Mouse (Mus musculus): ENCODE data around the gene Esm1.
"Not testable (repeated sequence)": the region's sequence is repeated elsewhere in the genome, so short reads cannot be mapped to it uniquely, and the experiment has no call there.

Esm1 gene

GRCm38 (mm10) chr13:113211345-113211744 lies 1.9 kb downstream of the Esm1 start:
- no peak for DNase-seq (ENCODE audit: low read depth, low spot score)

GRCm38 (mm10) chr13:113212401-113212800 lies 2.9 kb downstream of the Esm1 start:
- Histone ChIP-seq H3K36me3 (ENCODE audit: control insufficient read depth, insufficient read depth, low read length, poor library complexity, severe bottlenecking) (no peaks in the 10 kb centered on the region), H3K27me3 (ENCODE audit: control insufficient read depth, insufficient read depth, low read length, poor library complexity, severe bottlenecking) (no peaks in the 10 kb centered on the region)
- no peak for DNase-seq (ENCODE audit: low read depth, low spot score)

More at GRCm38 (mm10) chr13:113211345-113211744, 1.9 kb downstream of the Esm1 start:
- H3K27me3 ChIP-seq (ENCODE audit: control insufficient read depth, insufficient read depth, low read length, poor library complexity, severe bottlenecking): no peaks in the 10 kb centered on the region
- H3K36me3 ChIP-seq (ENCODE audit: control insufficient read depth, insufficient read depth, low read length, poor library complexity, severe bottlenecking): no peaks in the 10 kb centered on the region

- Histone ChIP-seq H3K27me3 (ENCODE audit: control insufficient read depth, insufficient read depth, low read length, poor library complexity, severe bottlenecking) (no peaks in the 10 kb centered on the region), H3K36me3 (ENCODE audit: control insufficient read depth, insufficient read depth, low read length, poor library complexity, severe bottlenecking) (no peaks in the 10 kb centered on the region)
- no peak for DNase-seq (ENCODE audit: low read depth, low spot score)
These were observed 4.4 kb downstream of the Esm1 start for GRCm38 (mm10) chr13:113213865-113214264.

- H3K27me3 ChIP-seq (ENCODE audit: control insufficient read depth, insufficient read depth, low read length, poor library complexity, severe bottlenecking): no peaks in the 10 kb centered on the region
These were observed 12.4 kb downstream of the Esm1 start for GRCm38 (mm10) chr13:113221851-113222250.

GRCm38 (mm10) chr13:113224105-113224504 lies 14.6 kb downstream of the Esm1 start:
- no peak for DNase-seq (ENCODE audit: low read depth, low spot score)
- Histone ChIP-seq H3K36me3 (ENCODE audit: control insufficient read depth, insufficient read depth, low read length, poor library complexity, severe bottlenecking) (no peaks in the 10 kb centered on the region), H3K27me3 (ENCODE audit: control insufficient read depth, insufficient read depth, low read length, poor library complexity, severe bottlenecking) (no peaks in the 10 kb centered on the region)

More at GRCm38 (mm10) chr13:113221851-113222250, 12.4 kb downstream of the Esm1 start:
- DNase-seq (ENCODE audit: low read depth, low spot score): no peak
- H3K36me3 ChIP-seq (ENCODE audit: control insufficient read depth, insufficient read depth, low read length, poor library complexity, severe bottlenecking): no peaks in the 10 kb centered on the region

- no peaks in the 10 kb centered on the region for H3K27me3 ChIP-seq (ENCODE audit: control insufficient read depth, insufficient read depth, low read length, poor library complexity, severe bottlenecking)
- DNase-seq (ENCODE audit: low read depth, low spot score): peak; percentile 3
- H3K36me3 ChIP-seq (ENCODE audit: control insufficient read depth, insufficient read depth, low read length, poor library complexity, severe bottlenecking): no peaks in the 10 kb centered on the region
These were observed 16.4 kb downstream of the Esm1 start, which contains the start of gene Gzmk for GRCm38 (mm10) chr13:113225811-113226210. Gene Gzmk, minus strand, starts transcription at chr13:113225908.

GRCm38 (mm10) chr13:113227076-113227475 lies 17.6 kb downstream of the Esm1 start:
- Histone ChIP-seq H3K36me3 (ENCODE audit: control insufficient read depth, insufficient read depth, low read length, poor library complexity, severe bottlenecking) (no peaks in the 10 kb centered on the region), H3K27me3 (ENCODE audit: control insufficient read depth, insufficient read depth, low read length, poor library complexity, severe bottlenecking) (no peaks in the 10 kb centered on the region)
- DNase-seq (ENCODE audit: low read depth, low spot score): no peak

- Histone ChIP-seq H3K27me3 (ENCODE audit: control insufficient read depth, insufficient read depth, low read length, poor library complexity, severe bottlenecking) (no peaks in the 10 kb centered on the region), H3K36me3 (ENCODE audit: control insufficient read depth, insufficient read depth, low read length, poor library complexity, severe bottlenecking) (no peaks in the 10 kb centered on the region)
- no peak for DNase-seq (ENCODE audit: low read depth, low spot score)
These were observed 18.4 kb downstream of the Esm1 start for GRCm38 (mm10) chr13:113227666-113228463.

GRCm38 (mm10) chr13:113242129-113242528 lies 32.7 kb downstream of the Esm1 start:
- no peaks in the 10 kb centered on the region for H3K27me3 ChIP-seq (ENCODE audit: control insufficient read depth, insufficient read depth, low read length, poor library complexity, severe bottlenecking)
- H3K36me3 ChIP-seq (ENCODE audit: control insufficient read depth, insufficient read depth, low read length, poor library complexity, severe bottlenecking): no peaks in the 10 kb centered on the region
- DNase-seq (ENCODE audit: low read depth, low spot score): no peak

- Histone ChIP-seq H3K36me3 (ENCODE audit: control insufficient read depth, insufficient read depth, low read length, poor library complexity, severe bottlenecking) (no peaks in the 10 kb centered on the region), H3K27me3 (ENCODE audit: control insufficient read depth, insufficient read depth, low read length, poor library complexity, severe bottlenecking) (no peaks in the 10 kb centered on the region)
- no peak for DNase-seq (ENCODE audit: low read depth, low spot score)
These were observed 35.6 kb downstream of the Esm1 start for GRCm38 (mm10) chr13:113245025-113245424.

GRCm38 (mm10) chr13:113252580-113252979 lies 43.1 kb downstream of the Esm1 start:
- not testable (repeated sequence) for H3K36me3 ChIP-seq (ENCODE audit: control insufficient read depth, insufficient read depth, low read length, poor library complexity, severe bottlenecking); DNase-seq (ENCODE audit: low read depth, low spot score); H3K27me3 ChIP-seq (ENCODE audit: control insufficient read depth, insufficient read depth, low read length, poor library complexity, severe bottlenecking)

GRCm38 (mm10) chr13:113256766-113257165 lies 47.3 kb downstream of the Esm1 start:
- DNase-seq (ENCODE audit: low read depth, low spot score): no peak
- Histone ChIP-seq H3K27me3 (ENCODE audit: control insufficient read depth, insufficient read depth, low read length, poor library complexity, severe bottlenecking) (peaks cover 1% of the 10 kb centered on the region; the same call in 1 of the 2 replicates), H3K36me3 (ENCODE audit: control insufficient read depth, insufficient read depth, low read length, poor library complexity, severe bottlenecking) (no peaks in the 10 kb centered on the region)

- Histone ChIP-seq H3K36me3 (ENCODE audit: control insufficient read depth, insufficient read depth, low read length, poor library complexity, severe bottlenecking) (no peaks in the 10 kb centered on the region), H3K27me3 (ENCODE audit: control insufficient read depth, insufficient read depth, low read length, poor library complexity, severe bottlenecking) (peaks cover 1% of the 10 kb centered on the region; the same call in 1 of the 2 replicates)
- no peak for DNase-seq (ENCODE audit: low read depth, low spot score)
These were observed 47.7 kb downstream of the Esm1 start for GRCm38 (mm10) chr13:113257190-113257589.

- H3K36me3 ChIP-seq (ENCODE audit: control insufficient read depth, insufficient read depth, low read length, poor library complexity, severe bottlenecking): no peaks in the 10 kb centered on the region
- peaks cover 1% of the 10 kb centered on the region; the same call in 1 of the 2 replicates for H3K27me3 ChIP-seq (ENCODE audit: control insufficient read depth, insufficient read depth, low read length, poor library complexity, severe bottlenecking)
- no peak for DNase-seq (ENCODE audit: low read depth, low spot score)
These were observed 49.8 kb downstream of the Esm1 start for GRCm38 (mm10) chr13:113259237-113259636.

GRCm38 (mm10) chr13:113262822-113263221 lies 53.4 kb downstream of the Esm1 start:
- H3K27me3 ChIP-seq (ENCODE audit: control insufficient read depth, insufficient read depth, low read length, poor library complexity, severe bottlenecking): peaks cover 1% of the 10 kb centered on the region; the same call in 1 of the 2 replicates
- no peak for DNase-seq (ENCODE audit: low read depth, low spot score)
- no peaks in the 10 kb centered on the region for H3K36me3 ChIP-seq (ENCODE audit: control insufficient read depth, insufficient read depth, low read length, poor library complexity, severe bottlenecking)

Data from splenic B cell, adult 2 months (primary cell).